Mouse (Mus musculus) left cerebral cortex, adult 18-20 months (tissue): ENCODE results near the gene Axdnd1. TPM values are rescaled to one million over a fixed set of nuclear protein-coding genes. Genes with fewer than 3 reads are reported as not detected.
A peak's percentile ranks its signal among the peaks of the same experiment; 100 is the strongest.
"Not testable (repeated sequence)": the region's sequence is repeated elsewhere in the genome, so short reads cannot be mapped to it uniquely, and the experiment has no call there.

Experiments
- DNase-seq, 2 experiments: peaks; one replicate each; pipeline ENCODE4 v3.0.0; 2021 to 2022; ENCODE audit warnings: low spot score in 2 of 2, mixed read lengths in 1 of 2
- total RNA-seq, 2 experiments: library from RNA; stranded (reverse); gene quantifications; 2 replicates each; pipeline ENCODE4 v1.2.3; 2021

Gene Axdnd1
- total RNA-seq, 2 experiments from 2014 or later = 0.35 to 0.53 TPM

- no peak for DNase-seq
Measured at GRCm38 (mm10) chr1:156437726-156438125, 16.8 kb upstream of the Axdnd1 start.

GRCm38 (mm10) chr1:156437016-156437708, 16.2 kb upstream of the Axdnd1 start:
- no peak for DNase-seq

DNA sequence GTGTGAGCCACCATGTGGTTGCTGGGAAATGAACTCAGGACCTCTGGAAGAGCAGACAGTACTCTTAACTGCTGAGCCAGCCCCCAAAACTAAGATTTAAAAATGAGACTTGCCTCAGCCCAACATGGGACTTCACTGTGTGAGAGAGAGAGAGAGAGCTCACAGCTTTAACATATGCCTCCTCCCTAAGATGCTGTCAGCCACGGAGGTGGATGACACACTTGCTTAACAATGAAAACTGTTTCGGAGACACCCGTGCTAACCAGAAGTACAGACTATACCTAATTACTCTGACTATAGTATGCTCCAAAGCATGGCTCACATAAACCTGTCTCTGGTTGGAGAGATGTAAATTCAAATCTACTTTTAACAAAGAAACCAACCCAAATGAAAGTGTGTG, 12.5 kb upstream of the Axdnd1 start:
- DNase-seq = no peak

DNA sequence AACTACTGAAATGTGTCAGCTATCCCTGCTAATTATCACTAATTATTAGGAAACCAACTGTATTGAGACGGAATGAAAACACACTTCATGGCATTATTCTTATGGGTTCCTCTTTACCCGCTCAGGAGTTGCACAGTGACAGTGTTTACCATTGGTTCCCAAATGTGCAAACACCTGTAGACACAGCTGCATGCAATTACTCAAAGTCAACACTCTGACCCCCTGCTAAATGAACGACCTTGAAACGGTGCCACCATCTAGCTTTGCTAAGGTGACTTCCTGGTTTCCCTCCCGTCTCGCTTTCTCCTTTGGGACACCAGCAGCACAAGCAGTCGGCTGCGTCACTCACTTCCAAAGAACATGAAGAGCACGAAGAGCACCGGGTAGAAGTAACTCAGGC, 11.5 kb upstream of the Axdnd1 start:
- no peak for DNase-seq

- no peak for DNase-seq
Measured at GRCm38 (mm10) chr1:156428434-156428833, 7.5 kb upstream of the Axdnd1 start.

DNA sequence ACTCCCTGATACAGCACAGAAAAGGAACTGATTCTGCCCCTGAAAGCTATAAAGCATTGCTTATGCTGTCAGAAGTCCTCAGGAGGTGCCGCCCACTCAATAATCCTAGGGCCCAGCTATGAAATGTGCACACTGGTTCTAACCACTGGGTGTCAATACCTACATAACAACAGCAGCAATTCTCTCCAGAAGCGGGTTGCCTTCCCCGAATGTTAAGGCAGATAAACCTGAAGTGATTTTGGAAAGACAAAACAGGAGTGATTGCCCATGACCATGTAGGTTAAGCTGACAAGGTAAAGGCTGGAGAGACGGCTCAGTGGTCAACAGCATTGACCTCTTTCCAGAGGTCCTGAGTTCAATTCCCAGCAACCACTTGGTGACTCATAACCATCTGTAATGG, 4.8 kb upstream of the Axdnd1 start:
- no peak for DNase-seq

GRCm38 (mm10) chr1:156424054-156424453, 3.1 kb upstream of the Axdnd1 start:
- no peak for DNase-seq

DNA sequence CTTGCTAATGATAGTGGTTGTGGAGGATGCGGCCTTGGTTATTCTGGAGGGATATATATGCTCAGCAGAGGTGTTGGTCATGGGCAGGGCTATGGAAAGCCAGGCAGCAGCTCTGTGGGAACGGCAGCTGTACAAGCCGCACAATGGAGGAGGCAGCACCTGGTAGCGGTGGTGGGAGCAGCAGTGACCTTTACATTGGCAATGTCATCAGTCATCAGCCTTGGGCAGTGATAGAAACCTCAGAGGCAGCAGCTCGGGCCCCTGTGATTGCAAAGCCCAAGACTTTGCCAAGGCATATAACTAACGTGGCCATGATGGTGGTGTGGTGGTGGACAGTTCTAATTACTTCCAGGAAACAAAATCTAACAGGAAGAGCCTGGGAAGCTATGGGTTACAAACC, 2.5 kb upstream of the Axdnd1 start:
- DNase-seq = no peak

DNA sequence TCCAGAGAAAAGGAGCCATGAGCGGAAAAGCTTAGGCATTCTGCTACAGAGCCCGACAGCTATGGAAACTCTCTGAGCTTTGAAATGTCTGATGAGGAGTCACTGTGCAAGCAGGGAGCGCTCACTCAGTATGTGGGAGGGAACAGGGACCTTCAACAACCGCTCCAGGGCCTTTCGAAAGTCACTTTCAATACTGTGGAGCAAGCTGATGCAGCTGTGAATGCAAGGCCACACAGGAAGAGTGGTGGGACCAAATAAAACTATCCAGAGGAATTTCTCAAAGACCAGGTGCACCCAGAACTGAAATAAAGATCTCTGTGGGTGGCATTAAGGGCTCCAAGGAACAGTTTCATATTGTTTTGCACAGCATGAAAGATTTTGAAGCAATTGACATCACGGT, 1.9 kb upstream of the Axdnd1 start:
- DNase-seq = no peak

GRCm38 (mm10) chr1:156418170-156418569, 2.8 kb downstream of the Axdnd1 start:
- peak; percentile 19 to 47 for DNase-seq

DNA sequence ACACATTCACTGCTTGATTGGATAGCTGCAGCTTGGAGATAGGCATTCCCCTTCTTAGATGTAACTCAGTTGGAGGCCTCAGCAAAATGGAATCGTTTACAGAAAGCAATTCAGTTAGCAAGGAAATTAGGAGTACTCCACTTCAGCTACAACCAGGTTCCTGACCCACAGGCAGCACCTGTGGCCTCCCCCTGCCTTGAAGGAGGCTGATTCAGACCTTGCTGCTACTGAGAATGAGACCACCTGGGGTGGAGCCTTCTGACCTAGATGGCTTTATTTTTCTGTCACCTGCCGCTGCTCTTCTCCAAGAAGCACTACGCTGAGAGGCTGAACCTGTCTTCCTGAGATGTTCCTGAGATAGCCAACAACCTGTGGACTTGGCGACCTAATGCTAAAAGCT, 12.4 kb downstream of the Axdnd1 start:
- no peak for DNase-seq

- no peak for DNase-seq
Measured at GRCm38 (mm10) chr1:156408004-156408403, 13.0 kb downstream of the Axdnd1 start.

DNA sequence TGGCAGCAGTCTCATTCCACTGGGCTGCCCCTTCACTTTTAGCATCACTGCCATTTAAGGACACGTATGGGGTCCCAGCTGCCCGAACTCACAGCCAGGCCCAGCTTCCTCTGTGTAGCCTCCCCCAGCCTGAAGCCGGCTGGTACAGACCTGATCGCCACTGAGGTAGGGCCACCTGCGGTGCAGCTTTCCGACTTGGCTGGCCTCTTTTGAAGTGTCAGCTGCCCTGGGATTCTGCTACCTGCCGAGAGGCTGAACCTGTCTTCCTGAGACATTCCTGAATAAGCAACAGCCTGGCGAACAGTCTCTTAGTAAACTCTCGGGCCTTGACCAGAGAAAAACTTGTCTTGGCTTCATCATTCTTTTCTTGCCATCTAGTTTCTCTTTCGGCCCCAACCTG, 17.7 kb downstream of the Axdnd1 start:
- no peak for DNase-seq

- DNase-seq = no peak
Measured at GRCm38 (mm10) chr1:156402491-156402890, 18.5 kb downstream of the Axdnd1 start.

DNA sequence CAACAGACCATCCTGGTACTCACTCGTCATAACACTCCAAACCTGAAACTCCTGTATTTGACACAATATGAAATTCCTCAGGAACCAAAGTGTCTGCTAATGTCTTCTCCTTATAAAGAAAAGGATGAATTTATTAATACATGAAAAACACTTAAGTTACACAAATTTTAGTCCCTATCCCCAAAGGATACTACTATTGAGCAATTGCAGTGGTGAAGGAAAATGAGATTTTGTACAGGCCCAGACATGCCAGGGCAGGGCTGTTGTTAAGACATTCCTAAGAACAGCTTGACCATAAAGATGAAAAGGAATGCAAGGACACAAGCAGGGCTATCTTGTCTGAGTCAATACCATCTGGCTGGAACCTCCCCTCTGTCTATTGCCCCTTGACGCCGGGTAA, 20.8 kb downstream of the Axdnd1 start:
- not testable (repeated sequence) for DNase-seq

- DNase-seq = no peak
Measured at GRCm38 (mm10) chr1:156393148-156393547, 27.8 kb downstream of the Axdnd1 start.

GRCm38 (mm10) chr1:156386880-156387279, 34.1 kb downstream of the Axdnd1 start:
- DNase-seq = no peak

DNA sequence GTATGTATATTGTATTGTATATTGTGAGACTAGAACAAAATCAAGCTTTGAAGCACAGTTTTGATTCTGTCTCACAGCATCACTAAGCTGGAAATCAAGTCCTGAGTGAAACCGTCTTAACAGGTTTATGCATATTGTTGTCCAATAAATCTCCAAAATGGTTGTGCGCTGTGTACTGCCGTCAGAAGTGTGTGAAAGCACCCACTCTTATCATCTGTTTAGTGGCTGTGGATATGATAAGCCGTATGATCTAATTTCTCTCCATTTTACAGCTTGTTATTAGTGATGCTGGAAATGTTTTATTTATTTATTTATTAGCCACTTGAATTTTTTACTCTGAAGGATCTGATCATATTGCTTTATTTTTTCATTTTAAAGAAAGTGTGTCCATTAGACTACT, 34.7 kb downstream of the Axdnd1 start:
- no peak for DNase-seq

DNA sequence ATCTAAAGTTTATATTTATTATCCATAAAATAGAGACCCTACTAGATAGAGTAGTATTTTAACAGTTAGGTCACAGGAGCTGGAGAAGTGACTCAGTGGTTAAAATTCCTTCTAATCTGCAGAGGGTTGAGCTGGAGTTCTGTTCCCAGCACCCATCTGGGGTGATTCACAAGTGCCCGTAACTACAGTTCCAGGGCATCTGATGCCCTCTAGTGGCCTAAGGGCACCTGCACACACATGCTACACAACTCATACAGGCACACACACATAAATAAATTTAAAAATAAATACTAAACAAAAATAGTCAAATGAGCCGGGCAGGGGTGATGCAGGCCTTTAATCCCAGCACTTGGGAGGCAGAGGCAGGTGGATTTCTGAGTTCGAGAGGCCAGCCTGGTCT, 39.7 kb downstream of the Axdnd1 start:
- DNase-seq = no peak

DNA sequence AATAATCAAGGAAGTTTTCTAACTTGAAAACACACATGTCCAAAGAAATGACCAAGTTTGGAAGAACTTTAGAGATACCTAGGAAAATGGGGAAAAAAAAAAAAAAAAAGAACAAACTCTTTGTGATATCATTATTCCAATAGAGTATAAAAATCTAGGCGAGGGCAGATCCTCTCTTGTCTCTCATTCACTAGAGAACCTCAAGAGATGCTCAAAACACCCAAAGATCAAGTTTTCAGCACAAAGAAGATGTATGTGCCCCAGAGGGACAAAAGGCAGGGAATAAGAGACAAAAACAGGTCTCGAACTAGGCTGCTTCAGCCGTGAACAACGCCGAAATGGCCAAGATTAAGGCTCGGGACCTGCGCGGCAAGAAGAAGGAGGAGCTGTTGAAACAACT, 55.2 kb downstream of the Axdnd1 start, which contains the start of gene Gm2000:
Gene Gm2000 (plus strand): TSS at position 301 of the 400 bp plus-strand sequence.
- DNase-seq = no peak

- no peak for DNase-seq
Measured at GRCm38 (mm10) chr1:156352466-156352865, 68.5 kb downstream of the Axdnd1 start.

- no peak for DNase-seq
Measured at GRCm38 (mm10) chr1:156350441-156350840, 70.5 kb downstream of the Axdnd1 start.

DNA sequence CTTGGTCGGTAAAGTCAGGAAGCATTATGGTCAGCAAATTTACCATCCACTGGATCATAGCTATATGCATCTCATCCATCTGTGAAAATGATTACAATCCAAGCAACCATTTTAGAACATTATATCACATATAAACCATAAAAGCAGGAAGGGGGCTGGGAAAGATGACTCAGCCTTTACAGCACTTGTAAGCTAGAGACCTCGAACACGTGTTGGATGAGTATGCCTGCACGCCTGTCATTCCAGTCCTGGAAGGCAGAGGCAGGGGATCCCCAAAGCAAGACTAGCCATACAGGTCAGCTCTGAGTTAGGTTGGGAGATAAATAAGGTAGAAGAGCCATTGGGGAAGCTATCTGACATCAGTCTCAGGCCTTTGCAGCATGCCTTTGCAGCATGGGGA, 71.9 kb downstream of the Axdnd1 start:
- DNase-seq = no peak

GRCm38 (mm10) chr1:156345633-156346032, 75.3 kb downstream of the Axdnd1 start:
- no peak for DNase-seq
